Mouse (Mus musculus) neutrophil, adult 5-6 weeks (primary cell): ENCODE measurements around the gene Chd6. TPM values are rescaled to one million over a fixed set of nuclear protein-coding genes. Genes with fewer than 3 reads are reported as not detected.

Experiments
- ATAC-seq: fragments of 151-379, 151-347 bp; 2 replicates; pipeline ENCODE4 v1.8.0; 2017; ENCODE audit warnings: mild to moderate bottlenecking, moderate TSS enrichment; ENCODE audit not compliant: insufficient number of reproducible peaks, poor library complexity, low FRiP score, severe bottlenecking; ENCODE audit errors: extremely low read depth
- total RNA-seq: library from RNA; stranded (forward); fragments of 200-1000 nt; gene quantifications from 2 replicates; pipeline ENCODE4 v1.2.3, GENCODE M21; 2017

Chd6 gene
- total RNA-seq, 1 experiment from 2014 or later = 94.7 TPM

DNA sequence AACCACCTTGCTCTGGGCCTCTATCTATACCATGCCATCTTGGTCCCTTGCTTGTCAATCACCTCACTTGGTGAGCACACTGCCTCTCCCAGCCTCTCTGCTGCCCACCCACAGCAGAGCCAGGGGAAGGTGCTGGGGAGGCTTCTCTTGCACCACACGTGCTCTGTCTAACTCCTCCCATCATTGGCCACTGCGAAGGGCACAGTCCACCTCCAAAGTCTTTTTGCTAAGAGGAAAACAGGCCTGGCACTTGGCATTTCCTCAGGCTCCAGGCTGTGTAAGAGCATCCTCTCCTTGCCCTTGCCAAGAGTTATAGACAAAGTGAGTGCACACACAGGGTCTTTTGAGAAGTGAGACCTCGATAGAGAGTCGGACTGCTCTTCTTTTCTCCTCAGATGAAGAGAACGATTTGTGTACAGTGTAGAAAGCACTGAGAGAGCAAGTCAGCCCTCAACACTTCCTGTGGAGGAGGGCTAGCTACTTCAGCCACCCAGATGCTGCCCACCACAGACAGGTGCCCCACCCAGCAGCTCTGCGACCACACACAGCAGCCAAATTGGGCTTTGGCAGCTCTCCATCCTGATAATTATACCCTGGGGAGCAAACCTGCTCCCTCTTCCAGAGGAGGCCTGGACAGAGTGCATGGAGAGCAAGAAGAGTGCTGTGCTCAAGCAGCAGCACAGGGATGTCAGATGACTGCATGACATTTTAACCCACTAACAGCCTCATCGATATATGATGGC is 155.6 kb downstream of the Chd6 start:
- no peak for ATAC-seq

DNA sequence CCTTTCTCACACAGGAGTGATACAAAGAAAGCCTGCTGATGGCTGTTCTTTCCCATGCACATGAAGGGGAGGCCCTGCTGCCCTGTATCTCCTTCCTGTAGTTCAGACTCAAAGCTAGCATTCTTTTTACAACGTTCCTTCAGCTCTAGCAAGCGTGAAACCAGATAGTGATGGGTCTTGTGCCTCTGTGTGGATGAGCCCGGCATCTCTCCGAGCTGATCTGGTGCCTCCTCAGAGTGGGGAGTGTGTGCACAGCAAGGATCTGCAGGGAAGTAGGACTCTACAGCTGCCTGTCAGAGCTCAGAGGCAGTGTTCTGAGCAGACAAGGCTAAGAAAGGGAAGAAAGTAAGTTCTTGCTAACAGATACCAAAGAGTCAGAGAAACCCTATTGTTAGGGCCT is 157.3 kb downstream of the Chd6 start:
- no peak for ATAC-seq

DNA sequence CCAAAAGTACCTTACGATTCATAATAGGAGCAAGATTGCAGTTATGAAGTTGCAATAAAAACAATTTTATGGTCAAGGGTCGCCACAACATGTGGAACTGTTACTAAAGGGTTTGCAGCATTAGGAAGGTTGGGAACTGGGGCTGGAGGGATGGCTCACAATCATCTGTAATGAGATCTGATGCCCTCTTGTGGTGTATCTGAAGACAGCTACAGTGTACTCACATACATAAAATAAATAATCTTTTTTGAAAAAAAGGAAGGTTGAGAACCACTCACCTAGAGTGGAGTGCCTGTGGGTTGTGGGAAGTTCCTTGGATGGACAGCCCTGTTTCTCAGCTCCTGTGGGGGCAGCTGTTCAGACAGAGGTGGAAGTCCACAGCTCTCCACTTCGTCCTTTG is 166.4 kb downstream of the Chd6 start:
- ATAC-seq = no peak

DNA sequence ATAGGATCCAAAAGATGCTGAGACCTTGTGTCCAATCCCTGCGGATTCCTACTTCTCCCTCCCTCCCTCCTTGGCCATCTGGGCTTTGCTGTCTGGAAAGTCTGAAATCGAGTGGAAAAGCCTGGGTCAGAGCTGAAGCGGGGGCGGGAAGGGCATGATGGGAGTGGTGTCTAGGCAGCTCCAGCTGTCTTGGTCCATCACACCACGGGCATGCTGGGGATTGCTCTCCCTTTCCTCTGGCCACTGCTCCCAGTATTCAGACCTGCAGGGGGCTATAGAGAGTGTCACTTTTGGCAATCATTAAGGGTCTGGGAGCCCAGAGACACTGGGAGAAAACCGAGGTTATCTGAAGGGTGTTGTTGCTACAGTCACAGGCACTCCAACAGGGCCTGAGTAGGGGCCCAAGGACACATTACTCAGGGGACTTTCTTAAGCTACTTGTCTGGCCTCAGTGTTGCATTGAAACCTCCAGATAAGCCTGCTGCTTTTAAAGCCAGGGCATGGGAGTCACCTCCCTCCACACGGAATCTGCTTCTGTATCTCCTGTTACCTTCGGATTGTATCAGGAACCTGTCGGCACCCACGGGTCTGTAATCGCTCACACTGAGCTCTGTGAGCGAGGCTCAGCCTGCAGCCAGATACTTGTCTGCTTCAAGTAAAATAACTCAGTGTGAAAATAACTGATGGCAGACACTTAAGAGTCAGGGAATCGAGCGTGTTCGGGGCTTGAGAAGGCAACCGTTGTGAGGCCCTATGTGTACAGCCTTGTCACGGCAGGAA is 167.8 kb downstream of the Chd6 start:
- no peak for ATAC-seq

DNA sequence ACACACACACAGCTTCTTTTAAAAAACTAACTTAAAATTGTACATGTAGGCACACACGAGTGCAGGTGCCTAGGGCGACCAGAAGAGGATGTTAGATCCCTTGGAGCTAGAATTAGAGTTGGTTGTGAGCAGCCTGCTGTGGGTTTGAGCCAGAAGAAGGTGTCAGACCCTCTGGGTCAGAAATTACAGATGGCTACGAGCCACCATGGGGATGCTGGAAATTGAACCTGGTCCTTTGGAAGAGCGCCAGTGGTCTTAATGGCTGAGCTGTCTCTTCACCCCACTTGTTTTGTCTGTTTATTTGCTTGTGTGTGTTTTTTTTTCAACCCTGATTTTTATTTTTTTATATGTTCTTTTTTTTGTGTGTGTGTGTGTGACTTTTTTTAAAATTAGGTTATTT is 174.4 kb downstream of the Chd6 start:
- ATAC-seq = no peak

DNA sequence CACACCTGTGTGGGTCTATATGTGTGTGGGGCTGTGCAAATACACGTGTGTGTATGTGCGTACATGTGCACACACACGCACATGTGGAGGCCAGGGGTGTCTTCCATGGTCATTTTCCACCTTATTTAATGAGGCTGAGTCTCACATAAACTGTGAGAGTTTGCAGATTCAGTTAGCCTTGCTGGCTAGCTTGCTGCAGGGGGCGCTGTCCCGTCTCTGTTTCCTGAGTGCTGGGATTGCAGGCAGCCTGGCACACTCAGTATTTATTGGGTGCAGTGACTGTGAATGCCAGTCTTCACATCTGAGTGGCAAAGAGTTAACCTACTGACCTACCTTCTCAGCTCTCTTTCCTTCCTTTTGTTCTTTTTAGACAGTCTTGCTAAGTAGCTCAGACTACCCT is 175.0 kb downstream of the Chd6 start:
- ATAC-seq = no peak

DNA sequence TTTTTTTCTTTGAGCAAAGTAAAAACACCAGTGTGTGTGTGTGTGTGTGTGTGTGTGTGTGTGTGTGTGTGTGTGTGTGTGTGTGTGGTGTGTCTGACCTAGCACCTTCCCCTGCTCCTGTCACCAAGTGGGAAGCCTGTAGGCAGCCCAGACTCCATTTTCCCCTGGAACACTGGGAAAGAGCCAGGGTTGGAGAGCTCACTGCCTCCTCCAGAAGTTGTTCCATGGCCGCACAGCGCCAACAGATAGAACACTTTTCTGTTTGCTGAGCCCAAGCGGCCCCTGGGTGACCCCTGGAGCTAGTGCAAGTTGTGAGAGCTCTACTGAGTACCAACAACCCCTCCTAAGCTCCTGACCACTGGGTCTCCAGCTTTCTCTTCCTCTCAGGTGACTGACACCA is 175.9 kb downstream of the Chd6 start:
- ATAC-seq = no peak

DNA sequence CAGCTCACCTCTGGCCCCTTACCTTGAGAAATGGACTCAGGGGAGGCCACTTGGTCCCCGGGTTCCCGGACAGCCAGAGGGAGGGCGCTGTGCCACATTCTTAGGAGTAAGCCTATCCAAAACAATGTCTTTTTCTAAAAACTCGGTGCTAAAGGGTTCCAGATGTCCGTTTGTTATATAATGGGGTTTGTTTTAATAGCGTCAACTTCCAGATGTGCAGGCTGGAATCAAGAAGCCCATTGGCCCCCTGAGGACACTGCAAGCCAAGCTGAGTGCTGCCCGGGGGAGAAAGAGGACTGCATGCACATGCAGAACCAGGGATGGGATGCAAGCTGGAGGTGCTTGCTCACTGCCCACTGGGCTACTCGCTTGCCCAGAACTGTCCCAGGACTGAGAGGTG is 176.6 kb downstream of the Chd6 start:
- no peak for ATAC-seq

DNA sequence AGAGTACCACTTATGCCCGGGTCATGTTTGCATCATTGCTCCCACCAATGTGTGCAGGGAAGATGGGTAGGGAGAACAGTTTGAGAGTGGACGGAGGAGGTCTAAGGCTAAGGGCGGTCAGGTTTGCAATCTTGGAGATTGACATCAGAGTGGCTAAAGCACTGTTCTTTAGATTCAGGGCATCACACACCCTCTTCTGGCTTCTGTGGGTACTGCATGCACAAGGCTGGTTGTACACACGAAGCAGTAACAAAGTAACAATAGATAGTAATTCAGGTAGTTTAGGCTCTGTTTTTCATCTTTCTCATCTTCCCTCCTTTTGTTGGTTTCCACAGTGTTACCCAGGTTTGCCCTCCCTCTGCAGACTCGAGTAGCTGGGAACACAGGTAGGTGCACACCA is 177.5 kb downstream of the Chd6 start:
- no peak for ATAC-seq

DNA sequence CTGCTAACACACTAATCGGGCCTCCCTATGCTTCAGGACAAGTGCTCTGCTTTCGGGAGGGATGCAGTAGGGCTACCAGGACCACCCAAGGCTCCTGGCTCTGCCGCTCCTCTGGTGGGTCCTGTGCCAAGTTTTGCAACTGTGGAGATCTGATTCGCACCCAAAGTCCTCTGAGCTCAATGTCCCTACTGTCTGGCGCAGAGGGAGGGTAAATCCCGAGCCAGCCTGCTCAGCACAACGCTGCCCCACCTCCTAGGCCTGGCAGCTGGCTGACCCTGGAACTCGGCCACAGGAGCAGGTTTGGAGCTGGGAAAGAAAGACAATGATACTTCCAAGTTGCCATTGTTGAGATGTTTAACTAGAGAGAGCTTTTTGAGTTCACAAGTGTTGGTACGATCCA is 183.7 kb downstream of the Chd6 start:
- no peak for ATAC-seq

DNA sequence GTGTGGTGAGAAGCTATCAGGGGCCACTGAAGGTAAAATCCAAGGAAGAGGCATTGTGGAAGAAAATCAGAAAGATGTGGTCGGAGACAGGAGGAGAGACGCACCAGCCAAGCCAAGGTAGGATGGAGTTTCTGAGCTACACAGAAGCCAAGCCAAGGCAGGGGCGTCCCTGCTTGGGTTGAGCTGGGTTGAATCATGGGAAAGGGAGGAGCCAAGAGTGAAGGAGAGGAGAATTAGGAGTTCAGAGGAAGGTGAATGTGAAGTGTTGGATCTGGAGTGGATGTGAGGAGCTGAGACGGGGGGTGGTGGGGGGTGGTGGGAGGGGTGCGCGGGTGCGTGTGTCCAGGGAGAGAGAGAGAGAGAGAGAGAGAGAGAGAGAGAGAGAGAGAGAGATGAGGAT is 187.6 kb downstream of the Chd6 start:
- no peak for ATAC-seq

DNA sequence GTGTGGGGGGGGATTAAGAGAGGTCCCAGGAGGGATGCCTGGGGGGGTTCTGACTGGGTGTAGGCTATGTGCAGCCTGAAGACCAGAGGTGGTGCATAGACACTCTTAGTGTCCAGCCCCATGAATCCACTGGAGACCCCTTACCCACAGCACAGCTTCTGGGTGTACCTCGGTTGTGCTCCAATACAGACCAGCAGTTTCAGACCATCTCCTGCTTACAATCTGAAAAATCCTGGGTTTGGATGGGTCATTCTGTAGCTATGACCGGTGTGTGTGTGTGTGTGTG is 190.0 kb downstream of the Chd6 start:
- no peak for ATAC-seq

DNA sequence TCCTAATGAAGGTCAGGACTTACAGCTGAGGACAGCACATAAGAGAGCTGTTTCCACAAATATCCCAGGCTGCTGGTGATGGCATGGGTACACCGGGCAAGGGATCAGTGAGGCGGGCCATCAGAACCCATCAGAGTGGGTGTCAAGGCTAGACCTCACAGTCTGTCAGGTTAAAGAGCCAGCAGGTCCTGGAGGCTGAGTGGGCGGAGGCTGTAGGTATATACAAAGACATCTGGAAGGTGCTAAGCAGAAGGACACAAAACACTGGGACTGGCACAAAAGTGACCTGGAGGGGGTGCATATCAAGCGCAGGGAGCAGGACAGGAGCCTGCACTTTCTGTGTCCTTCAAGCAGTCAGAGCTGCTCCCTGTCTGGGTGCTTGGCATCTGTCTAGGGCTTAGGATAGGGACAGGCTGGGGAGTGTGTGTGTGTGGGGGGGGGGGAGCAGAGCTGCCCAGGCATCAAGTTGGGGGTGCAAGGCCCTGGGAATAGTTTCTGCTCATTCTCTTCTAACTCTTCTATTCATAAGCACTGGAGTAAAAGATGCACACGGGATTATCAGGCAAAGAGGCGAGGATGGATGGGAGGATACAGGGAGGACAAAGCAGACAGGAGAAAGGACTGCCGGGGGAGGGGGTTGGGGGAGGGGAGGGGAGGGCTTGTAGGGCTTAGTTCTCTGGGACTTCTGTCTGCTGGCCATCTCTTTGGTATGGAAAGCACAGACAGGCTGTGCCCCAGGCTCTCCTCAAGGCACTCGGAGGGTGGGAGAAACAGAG is 190.5 kb downstream of the Chd6 start:
- no peak for ATAC-seq

DNA sequence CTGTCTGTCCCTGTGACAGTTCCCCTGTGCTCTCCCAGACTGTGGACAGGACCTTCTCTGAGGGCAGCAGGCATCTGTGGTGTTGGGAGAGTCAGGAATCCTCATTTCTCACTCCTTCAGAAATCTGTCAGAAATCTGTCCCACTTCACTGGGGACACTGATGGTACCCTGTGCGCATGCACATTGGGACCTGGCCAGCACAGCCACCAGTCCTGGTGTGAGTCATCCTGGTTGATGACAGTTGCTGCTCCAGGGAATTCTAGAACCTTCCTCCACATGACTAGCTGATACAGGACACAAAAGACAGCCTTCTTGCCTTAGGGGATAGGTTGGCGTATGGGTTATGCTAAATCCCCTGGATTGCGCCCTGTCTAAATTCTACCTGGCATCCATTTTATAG is 191.6 kb downstream of the Chd6 start:
- ATAC-seq = no peak

DNA sequence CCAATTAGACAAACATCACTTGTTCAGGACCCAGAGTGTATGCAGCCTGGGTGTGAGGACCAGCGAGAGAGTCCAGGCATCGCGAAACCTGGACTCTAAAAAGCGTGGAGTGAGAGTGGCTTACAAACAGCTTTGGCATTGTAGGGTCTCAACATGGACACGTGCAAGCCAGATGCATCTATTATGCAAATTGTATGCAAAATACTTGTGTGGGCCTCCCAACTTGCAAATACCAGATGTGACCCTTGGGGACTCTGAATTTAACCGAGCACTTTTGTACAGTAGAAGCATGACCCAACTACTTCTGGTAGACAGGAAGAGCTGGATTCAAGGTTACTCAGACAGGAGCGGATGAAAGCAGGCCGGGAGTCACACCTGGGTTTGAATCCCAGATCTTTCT is 192.2 kb downstream of the Chd6 start:
- no peak for ATAC-seq

DNA sequence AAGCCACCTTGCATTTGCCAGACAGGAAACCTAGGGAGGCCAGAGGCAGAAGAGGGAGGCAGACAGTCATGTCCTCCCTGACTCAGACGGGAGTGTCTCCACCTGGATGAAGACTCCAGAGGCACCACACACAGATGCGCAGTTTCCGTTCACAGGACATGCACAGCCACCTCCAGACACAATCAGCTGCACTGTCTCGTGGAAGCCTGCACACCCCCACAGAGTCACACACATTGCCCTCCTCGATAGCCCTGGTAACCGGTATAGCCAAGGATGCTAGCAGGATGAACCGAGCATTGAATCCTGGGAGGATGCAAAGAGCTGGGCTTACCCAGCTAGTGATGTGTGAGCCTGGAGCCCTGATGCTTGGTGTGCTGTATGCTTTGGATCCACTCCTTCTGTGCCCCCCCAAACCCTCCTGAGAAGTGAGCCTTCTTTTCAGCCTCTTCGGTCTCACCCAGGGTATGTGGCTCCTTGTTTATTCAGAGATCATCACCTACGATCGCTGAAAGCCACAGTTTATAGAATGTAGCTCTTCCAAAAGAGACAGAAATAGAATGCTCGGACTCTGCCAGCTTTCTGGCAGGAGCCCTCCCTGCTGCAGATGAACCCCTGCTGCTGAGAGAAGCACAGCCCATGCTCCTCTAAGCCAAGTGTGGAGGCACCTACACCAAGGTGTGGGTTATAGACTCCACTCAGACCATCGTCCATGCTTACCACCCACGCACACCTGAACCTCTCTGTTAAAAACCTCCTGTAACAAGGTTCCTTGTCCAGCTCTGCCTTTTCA is 192.9 kb downstream of the Chd6 start:
- ATAC-seq = no peak

DNA sequence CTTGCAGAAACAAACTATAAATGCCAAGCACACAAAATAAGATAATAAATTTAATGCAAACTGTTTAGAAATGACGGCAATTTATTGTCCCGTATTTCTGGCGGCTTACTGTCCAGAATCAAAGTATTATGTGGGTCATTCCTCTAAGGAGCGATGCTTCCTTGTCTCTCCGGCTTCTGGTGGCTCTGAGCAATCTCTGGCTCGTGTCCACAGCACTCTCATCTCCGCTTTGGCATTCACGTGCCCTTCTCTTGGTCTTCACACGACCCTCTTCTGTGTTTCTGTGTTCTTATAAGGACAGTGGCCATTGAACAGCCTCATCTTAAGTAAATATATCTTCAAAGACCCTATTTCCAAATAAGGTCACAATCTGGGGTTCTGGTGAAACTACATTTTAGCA is 194.2 kb downstream of the Chd6 start:
- ATAC-seq = no peak

DNA sequence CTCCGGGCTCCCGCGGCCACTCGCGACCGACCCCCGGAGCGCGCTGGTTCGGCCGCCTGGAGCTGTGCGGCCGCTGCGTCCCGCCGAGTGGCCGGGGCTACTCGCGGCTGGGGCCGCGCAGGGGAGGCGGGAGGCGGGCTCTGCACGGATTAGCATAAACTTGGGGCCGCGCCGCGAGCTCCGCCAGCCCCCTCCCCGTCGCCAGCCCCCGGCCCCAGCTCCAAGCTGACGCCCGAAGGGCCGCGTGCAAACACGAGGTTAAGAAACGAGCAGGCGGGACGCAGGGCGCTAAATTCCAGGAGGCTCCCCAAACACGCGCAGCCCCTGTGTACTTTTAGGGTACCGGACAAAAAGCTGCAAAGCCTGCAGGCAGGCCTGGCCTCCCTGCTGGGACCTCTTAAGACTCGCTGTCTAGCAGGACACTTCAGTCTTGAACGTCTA is 196.6 kb downstream of the Chd6 start, which contains the start of gene Emilin3:
TSS of gene Emilin3 (minus strand) at position 98 of the 441 bp plus-strand sequence.
- no peak for ATAC-seq

DNA sequence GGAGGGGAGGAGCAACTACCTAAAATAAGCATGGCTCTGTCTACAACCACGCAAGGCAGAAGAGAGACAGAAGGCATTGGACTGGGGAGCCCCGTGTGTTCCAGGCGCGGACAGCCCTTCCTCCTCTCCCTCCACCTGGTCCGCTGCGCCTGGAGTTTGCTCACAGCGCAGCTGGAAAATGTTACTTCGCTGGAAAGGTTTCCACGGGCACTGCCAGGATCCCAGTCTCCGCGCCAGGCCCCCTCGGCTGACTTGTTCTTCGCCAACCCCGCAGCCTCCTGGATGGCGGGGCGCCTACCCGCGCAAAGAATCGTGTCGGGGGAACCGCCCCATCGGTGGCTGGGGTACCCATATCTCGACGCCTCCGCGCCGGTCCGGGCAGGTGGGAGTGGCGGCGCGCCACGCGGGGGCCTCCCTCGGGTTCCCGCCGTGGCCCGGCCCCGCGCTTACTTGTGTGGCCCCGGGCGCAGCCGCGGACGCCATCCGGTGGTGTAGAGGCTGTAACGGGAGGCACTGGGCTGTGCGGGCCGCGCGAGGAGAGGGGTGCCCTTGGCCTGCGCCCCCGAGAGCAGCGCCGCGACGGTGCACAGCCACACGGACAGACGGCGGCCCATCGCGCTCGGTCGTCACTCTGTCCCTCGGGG is 197.2 kb downstream of the Chd6 start:
- no peak for ATAC-seq
